Mouse (Mus musculus): ENCODE results near the gene Ctdsp1. TPM values are rescaled to one million over a fixed set of nuclear protein-coding genes. Genes with fewer than 3 reads are reported as not detected.
"Not testable (repeated sequence)": the region's sequence is repeated elsewhere in the genome, so short reads cannot be mapped to it uniquely, and the experiment has no call there.

Ctdsp1 gene
- polyA plus RNA-seq, 1 experiment: 114 TPM

GRCm38 (mm10) chr1:74394311-74394710 lies 3.0 kb downstream of the Ctdsp1 start:
- 87% methylated on average over 9 of the region's 9 CpGs for WGBS
- no peak for DNase-seq (ENCODE audit: low read depth, low spot score)

- DNase-seq (ENCODE audit: low read depth, low spot score): no peak
- 93% methylated on average over 15 of the region's 15 CpGs for WGBS
Observed at GRCm38 (mm10) chr1:74394858-74395257, 3.5 kb downstream of the Ctdsp1 start.

- DNase-seq (ENCODE audit: low read depth, low spot score): no peak
Observed at GRCm38 (mm10) chr1:74395290-74395689, 4.0 kb downstream of the Ctdsp1 start.

GRCm38 (mm10) chr1:74396456-74397222 lies 5.3 kb downstream of the Ctdsp1 start:
- 11% methylated on average over 12 of the region's 12 CpGs for WGBS
- not testable (repeated sequence) for DNase-seq (ENCODE audit: low read depth, low spot score)

More at GRCm38 (mm10) chr1:74395290-74395689, 4.0 kb downstream of the Ctdsp1 start:
- WGBS: 86% methylated on average over 13 of the region's 13 CpGs

- 1% methylated on average over 41 of the region's 41 CpGs for WGBS
- peak; percentile 96 for DNase-seq (ENCODE audit: low read depth, low spot score)
Observed at GRCm38 (mm10) chr1:74397268-74397918, 6.1 kb downstream of the Ctdsp1 start.

GRCm38 (mm10) chr1:74397919-74398451 lies 6.7 kb downstream of the Ctdsp1 start:
- WGBS: 4% methylated on average over 11 of the region's 11 CpGs
- DNase-seq (ENCODE audit: low read depth, low spot score): no peak

- DNase-seq (ENCODE audit: low read depth, low spot score): no peak
- WGBS: 85% methylated on average over 3 of the region's 3 CpGs
Observed at GRCm38 (mm10) chr1:74400531-74400930, 9.2 kb downstream of the Ctdsp1 start.

GRCm38 (mm10) chr1:74401015-74401702 lies 9.8 kb downstream of the Ctdsp1 start:
- WGBS: 69% methylated on average over 16 of the region's 16 CpGs
- no peak for DNase-seq (ENCODE audit: low read depth, low spot score)

GRCm38 (mm10) chr1:74404206-74404605 lies 12.9 kb downstream of the Ctdsp1 start:
- DNase-seq (ENCODE audit: low read depth, low spot score): no peak
- 72% methylated on average over 4 of the region's 4 CpGs for WGBS

- 19% methylated on average over 15 of the region's 15 CpGs for WGBS
- DNase-seq (ENCODE audit: low read depth, low spot score): no peak
Observed at GRCm38 (mm10) chr1:74408589-74409504, 17.5 kb downstream of the Ctdsp1 start, which contains the start of gene Vil1. TSS of gene Vil1 (plus strand) at chr1:74409376.

- WGBS: 31% methylated on average over 2 of the region's 2 CpGs
- DNase-seq (ENCODE audit: low read depth, low spot score): no peak
Observed at GRCm38 (mm10) chr1:74411753-74412325, 20.5 kb downstream of the Ctdsp1 start.

- whole genome bisulfite sequencing: 42% methylated on average over 8 of the region's 8 CpGs
- DNase-seq (ENCODE audit: low read depth, low spot score): no peak
Observed at GRCm38 (mm10) chr1:74412711-74413110, 21.4 kb downstream of the Ctdsp1 start.

- DNase-seq (ENCODE audit: low read depth, low spot score): no peak
- 33% methylated on average over 4 of the region's 4 CpGs for WGBS
Observed at GRCm38 (mm10) chr1:74415143-74415542, 23.8 kb downstream of the Ctdsp1 start.

- DNase-seq (ENCODE audit: low read depth, low spot score): no peak
- 30% methylated on average over 17 of the region's 17 CpGs for WGBS
Observed at GRCm38 (mm10) chr1:74418747-74419439, 27.6 kb downstream of the Ctdsp1 start.

- DNase-seq (ENCODE audit: low read depth, low spot score): no peak
- WGBS: 25% methylated on average over 9 of the region's 9 CpGs
Observed at GRCm38 (mm10) chr1:74419440-74419794, 28.1 kb downstream of the Ctdsp1 start.

GRCm38 (mm10) chr1:74423147-74423546 lies 31.8 kb downstream of the Ctdsp1 start:
- no peak for DNase-seq (ENCODE audit: low read depth, low spot score)
- WGBS: 81% methylated on average over 8 of the region's 8 CpGs

GRCm38 (mm10) chr1:74425845-74426244 lies 34.5 kb downstream of the Ctdsp1 start:
- DNase-seq (ENCODE audit: low read depth, low spot score): no peak
- WGBS: 62% methylated on average over 7 of the region's 7 CpGs

- WGBS: 39% methylated on average over 6 of the region's 6 CpGs
- DNase-seq (ENCODE audit: low read depth, low spot score): no peak
Observed at GRCm38 (mm10) chr1:74433220-74433619, 41.9 kb downstream of the Ctdsp1 start.
